Mouse (Mus musculus) ES-E14 (cell line): Measurements from ENCODE around the gene Cdh22. TPM values are rescaled to one million over a fixed set of nuclear protein-coding genes. Genes with fewer than 3 reads are reported as not detected.

Source experiments
- DNase-seq: peaks from one replicate; pipeline ENCODE4 v3.0.0-alpha.2; 2013; ENCODE audit warnings: low read depth, low spot score
- H3K27ac ChIP-seq: 2 replicates; pipeline ENCODE4 v1.5.1; 2012; ENCODE audit warnings: low read depth, mild to moderate bottlenecking, low read length, moderate library complexity, mixed read lengths; ENCODE audit not compliant: poor library complexity, insufficient read depth, severe bottlenecking
- H3K36me3 ChIP-seq: 2 replicates; pipeline ENCODE4 v1.6.1; 2012; ENCODE audit warnings: mild to moderate bottlenecking, low read length, moderate library complexity, mixed read lengths; ENCODE audit not compliant: control insufficient read depth, poor library complexity, insufficient read depth, severe bottlenecking
- H3K4me1 ChIP-seq, 2 experiments: fragments of 150-350 bp in 1 of 2; sonication (generic) in 1 of 2; 2 replicates each; pipeline ENCODE4 v1.6.1; 2012; ENCODE audit warnings: low read length in 2 of 2, mild to moderate bottlenecking in 1 of 2, mixed read lengths in 1 of 2; ENCODE audit not compliant: control insufficient read depth in 2 of 2, insufficient read depth in 2 of 2, poor library complexity in 1 of 2
- H3K4me3 ChIP-seq, 2 experiments: fragments of 150-350 bp in 1 of 2; sonication (generic) in 1 of 2; 2 replicates each; pipeline ENCODE4 v1.5.1; 2012; ENCODE audit warnings: low read length in 2 of 2, low read depth in 1 of 2, mild to moderate bottlenecking in 1 of 2, mixed read lengths in 1 of 2; ENCODE audit not compliant: insufficient read depth in 1 of 2, poor library complexity in 1 of 2, severe bottlenecking in 1 of 2
- H3K9ac ChIP-seq: 2 replicates; pipeline ENCODE4 v1.6.1; 2012; ENCODE audit warnings: low read depth, mild to moderate bottlenecking, low read length, mixed read lengths; ENCODE audit not compliant: poor library complexity, insufficient read depth, severe bottlenecking
- H3K9me3 ChIP-seq: fragments of 150-350 bp; sonication (generic); 2 replicates; pipeline ENCODE4 v1.6.1; 2012; ENCODE audit warnings: low read depth, mild to moderate bottlenecking, low read length; ENCODE audit not compliant: control insufficient read depth, insufficient read depth
- CHD2 ChIP-seq: IDR thresholded peaks from 2 replicates; pipeline ENCODE4 v1.6.1; 2014; ENCODE audit warnings: mild to moderate bottlenecking, low read depth, low read length, inconsistent platforms
- HCFC1 ChIP-seq: IDR thresholded peaks from 2 replicates; pipeline ENCODE4 v1.6.1; 2012; ENCODE audit warnings: low read length, inconsistent platforms, borderline replicate concordance; ENCODE audit not compliant: insufficient read depth
- MAFK ChIP-seq: IDR thresholded peaks from 2 replicates; pipeline ENCODE4 v1.6.1; 2014; ENCODE audit warnings: mild to moderate bottlenecking, low read depth, low read length, inconsistent platforms; ENCODE audit not compliant: insufficient read depth
- ZC3H11A ChIP-seq: IDR thresholded peaks from 2 replicates; pipeline ENCODE4 v1.6.1; 2012; ENCODE audit warnings: low read depth, mild to moderate bottlenecking, inconsistent platforms, low read length, borderline replicate concordance
- ZNF384 ChIP-seq: IDR thresholded peaks from 2 replicates; pipeline ENCODE4 v1.6.1; 2012; ENCODE audit warnings: low read depth, low read length, inconsistent platforms
- in situ Hi-C, 2 experiments: fragments of 600-800 bp; cut with MboI; formaldehyde crosslinking; loops; one replicate each; pipeline ENCODE4 v1.15.1; 2025; ENCODE audit warnings: low sequenced_read_pairs in 2 of 2, inconsistent platforms in 1 of 2; ENCODE audit not compliant: unreplicated experiment in 2 of 2
- total RNA-seq: library from RNA; depleted of rRNA; stranded (reverse); fragments of 300-350 nt; gene quantifications from 2 replicates; pipeline ENCODE4 v1.2.3, GENCODE M21; 2012

Cdh22 gene
- total RNA-seq, 1 experiment: 0.13 TPM

DNA sequence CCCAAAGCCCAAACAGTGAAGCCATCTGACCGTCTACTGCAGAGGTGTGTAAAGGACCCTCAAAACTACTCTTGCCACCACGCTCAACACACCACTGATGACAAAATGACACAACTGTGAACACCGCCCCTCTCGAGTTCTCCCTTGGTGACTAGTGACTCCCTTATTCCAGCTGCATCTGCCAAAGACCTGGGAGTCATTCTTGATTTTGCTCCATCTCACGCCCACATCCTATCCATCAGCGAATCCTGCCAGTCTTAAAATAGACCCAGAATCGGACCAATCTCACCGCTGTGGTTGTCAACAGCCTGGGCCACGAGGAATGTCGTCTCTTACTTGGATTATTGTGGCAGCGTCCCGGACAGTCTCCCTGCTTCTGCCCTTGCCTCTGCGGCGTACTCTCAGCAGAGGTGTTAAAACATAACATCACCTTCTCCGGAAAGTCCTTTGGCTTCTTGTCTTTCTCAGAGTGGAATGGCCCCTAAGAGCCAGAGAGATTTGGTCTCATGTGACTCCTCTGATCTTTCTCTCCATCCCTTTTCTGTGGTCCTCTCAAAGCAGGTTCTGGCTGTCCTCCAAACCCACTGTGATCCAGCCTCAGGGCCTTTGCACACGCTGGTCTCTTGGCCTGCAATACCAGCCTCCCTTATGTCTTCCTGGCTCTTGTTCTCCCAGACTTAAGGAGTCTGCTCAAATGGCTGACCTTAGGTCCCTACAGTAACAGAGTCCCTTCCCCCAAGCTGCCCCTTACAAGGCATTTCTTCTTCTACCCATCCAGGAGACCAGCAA is 17.1 kb downstream of the Cdh22 start:
- in situ Hi-C loops: no loop called here
- no peaks in the 10 kb centered on the region for H3K9me3 ChIP-seq
- no peak overlapping the region for H3K4me3 ChIP-seq
- H3K36me3 ChIP-seq: no peaks in the 10 kb centered on the region
- peaks cover 8 to 23% of the 10 kb centered on the region in 2 experiments for H3K4me1 ChIP-seq
- TF ChIP-seq ZNF384: no peak
- no peak for TF ChIP-seq ZC3H11A
- TF ChIP-seq MAFK: no peak
- TF ChIP-seq CHD2: no peak
- TF ChIP-seq HCFC1: no peak
- H3K9ac ChIP-seq: no peak overlapping the region
- no peak overlapping the region for H3K27ac ChIP-seq
- DNase-seq: no peak

DNA sequence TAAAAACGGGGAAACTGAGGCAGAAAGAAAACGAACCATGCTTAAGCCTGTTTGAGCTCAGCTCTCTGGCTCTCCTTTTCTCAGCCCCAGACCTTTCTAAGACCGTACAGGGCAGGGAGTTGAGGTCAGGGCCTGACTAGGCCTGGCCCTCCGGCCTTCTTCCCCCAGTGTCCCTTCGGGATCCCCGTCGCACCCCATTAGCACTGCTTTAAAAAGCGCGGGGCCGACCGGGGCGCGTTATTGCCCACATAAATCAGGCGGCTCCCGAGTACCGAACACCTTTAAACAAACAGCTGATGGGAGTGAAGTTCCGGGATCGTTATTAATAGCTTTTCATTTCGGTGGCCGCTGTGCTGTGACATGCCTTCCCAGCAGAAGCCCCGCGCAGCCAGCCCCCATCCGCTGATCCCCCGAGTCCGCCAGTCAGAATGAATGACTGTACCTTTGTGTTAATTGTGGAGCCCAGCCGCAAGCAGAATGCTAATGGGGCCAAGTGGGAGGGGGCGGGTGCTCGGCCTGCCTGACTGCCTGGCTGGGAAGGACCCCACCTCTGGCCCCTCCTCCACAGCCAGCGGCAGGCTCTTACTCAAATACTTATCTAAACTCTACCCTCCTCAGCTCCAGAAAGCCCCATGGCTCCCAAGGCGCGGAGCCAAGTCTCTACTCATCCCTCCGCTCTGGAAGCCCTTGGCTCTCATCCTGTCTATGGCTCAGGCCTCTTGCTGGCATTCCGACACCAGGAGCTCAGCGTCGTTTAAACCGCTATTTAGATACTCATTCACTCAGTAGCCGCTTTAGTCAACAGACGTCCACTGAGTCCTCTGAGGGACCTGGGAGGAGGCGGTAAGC is 19.3 kb downstream of the Cdh22 start:
- H3K4me3 ChIP-seq: peak overlapping the region; percentile 3 to 47; a peak in 3 of 4 replicates
- DNase-seq: peak; percentile 54
- no peaks in the 10 kb centered on the region for H3K36me3 ChIP-seq
- H3K9me3 ChIP-seq: no peaks in the 10 kb centered on the region
- in situ Hi-C loops: no loop called here
- no peak overlapping the region for H3K27ac ChIP-seq
- H3K4me1 ChIP-seq: peaks cover 8 to 25% of the 10 kb centered on the region in 2 experiments
- no peak overlapping the region for H3K9ac ChIP-seq
- TF ChIP-seq HCFC1 (no peak), MAFK (no peak), ZNF384 (no peak), ZC3H11A (no peak), CHD2 (no peak)

DNA sequence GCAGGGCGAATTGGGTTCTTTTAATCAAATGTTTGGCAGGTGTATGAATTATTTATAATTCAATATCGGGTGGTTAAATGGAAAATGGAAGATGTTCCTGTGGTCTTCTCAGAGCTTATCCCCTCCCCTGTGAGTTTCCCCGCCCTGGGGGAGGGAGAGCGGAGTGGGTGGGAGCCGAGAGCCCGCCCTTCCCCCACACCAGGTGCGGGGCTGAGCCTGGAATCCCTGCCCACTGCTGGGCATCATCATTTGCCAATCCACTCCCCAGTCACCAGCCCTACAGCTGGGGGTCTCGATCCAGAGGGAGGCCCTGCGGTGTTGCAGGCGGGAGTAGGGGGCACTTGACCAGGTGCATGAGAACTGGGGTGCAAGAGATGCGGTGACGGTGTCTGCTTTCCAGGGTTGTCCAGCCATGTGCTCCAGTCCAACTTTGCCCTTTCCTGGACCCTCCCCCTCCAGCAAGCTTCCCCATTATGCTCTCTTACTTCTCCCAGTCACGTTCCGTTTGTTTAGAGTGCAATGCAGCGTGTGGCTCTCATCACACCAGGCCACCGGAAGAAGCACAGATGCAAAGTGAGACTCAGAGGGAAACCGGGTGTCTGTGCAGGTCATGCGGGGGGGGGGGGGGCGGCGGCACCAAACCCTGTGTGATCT is 23.1 kb downstream of the Cdh22 start:
- H3K9me3 ChIP-seq: no peaks in the 10 kb centered on the region
- no peak for TF ChIP-seq HCFC1
- TF ChIP-seq ZC3H11A: no peak
- TF ChIP-seq CHD2: no peak
- no peak for TF ChIP-seq MAFK
- TF ChIP-seq ZNF384: no peak
- no peak for DNase-seq
- H3K36me3 ChIP-seq: no peaks in the 10 kb centered on the region
- H3K4me3 ChIP-seq: peak overlapping the region; percentile 29 to 44; a peak in 3 of 4 replicates
- peaks cover 8 to 21% of the 10 kb centered on the region in 2 experiments for H3K4me1 ChIP-seq
- peak overlapping the region; percentile 56; the same call in 1 of the 2 replicates for H3K9ac ChIP-seq
- in situ Hi-C loops: no loop called here
- no peak overlapping the region for H3K27ac ChIP-seq

GRCm38 (mm10) chr2:165210948-165211347 is 23.7 kb downstream of the Cdh22 start:
- H3K4me3 ChIP-seq: peak overlapping the region in 1 of 2 experiments; percentile 44; a peak in 2 of 4 replicates
- in situ Hi-C loops: no loop called here
- H3K9ac ChIP-seq: no peak overlapping the region
- no peak overlapping the region for H3K27ac ChIP-seq
- no peak for TF ChIP-seq ZC3H11A
- no peak for TF ChIP-seq CHD2
- no peak for TF ChIP-seq MAFK
- no peaks in the 10 kb centered on the region for H3K36me3 ChIP-seq
- DNase-seq: no peak
- peaks cover 2 to 20% of the 10 kb centered on the region in 2 experiments for H3K4me1 ChIP-seq
- H3K9me3 ChIP-seq: no peaks in the 10 kb centered on the region
